Mouse (Mus musculus) frontal cortex, postnatal 25 days (tissue): ENCODE data around the gene Sprr2h.

Experiments used
- DNase-seq, 2 experiments: peaks; one replicate each; pipeline ENCODE4 v3.0.0; 2022; ENCODE audit warnings: low spot score in 2 of 2

Gene Sprr2h

DNA sequence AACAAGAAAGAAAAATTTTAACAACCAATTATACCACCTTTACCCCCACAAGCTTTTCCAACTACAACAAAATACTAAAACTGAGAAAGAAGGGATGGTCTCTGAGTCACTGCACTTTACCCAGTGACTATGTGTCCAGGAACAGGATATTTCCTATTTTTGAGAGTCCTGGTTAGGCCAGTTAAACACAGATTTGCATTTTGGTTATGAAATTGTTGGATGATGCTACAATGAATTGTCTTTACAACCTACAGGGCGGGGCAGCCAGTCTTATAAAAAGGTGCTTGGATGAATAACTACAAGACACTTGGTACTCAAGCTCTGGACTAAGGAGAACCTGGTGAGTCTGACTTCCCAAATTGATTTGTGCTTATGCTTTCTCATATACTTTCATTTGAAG is at the start of gene Sprr2h:
TSS of gene Sprr2h (plus strand) at position 301 of the 400 bp plus-strand sequence.
- DNase-seq, result no peak

DNA sequence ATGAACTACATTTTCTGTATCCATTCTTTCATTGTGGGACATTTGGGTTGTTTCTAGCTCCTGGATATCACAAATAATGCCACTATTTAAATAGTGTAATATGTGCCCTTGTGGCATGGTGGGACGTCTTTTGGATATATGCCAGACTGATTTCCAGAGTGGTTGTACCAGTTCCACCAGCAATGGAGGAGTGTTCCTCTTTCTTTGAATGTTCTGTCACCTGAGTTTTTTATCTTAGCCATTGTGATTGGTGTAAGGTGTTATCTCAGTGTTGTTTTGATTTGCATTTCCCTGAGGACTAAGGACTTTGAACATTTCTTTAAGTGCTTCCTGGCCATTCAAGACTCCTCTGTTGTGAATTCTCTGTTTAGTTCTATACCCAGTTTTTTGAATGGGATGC is 49.2 kb upstream of the Sprr2h start:
- DNase-seq, result no peak

DNA sequence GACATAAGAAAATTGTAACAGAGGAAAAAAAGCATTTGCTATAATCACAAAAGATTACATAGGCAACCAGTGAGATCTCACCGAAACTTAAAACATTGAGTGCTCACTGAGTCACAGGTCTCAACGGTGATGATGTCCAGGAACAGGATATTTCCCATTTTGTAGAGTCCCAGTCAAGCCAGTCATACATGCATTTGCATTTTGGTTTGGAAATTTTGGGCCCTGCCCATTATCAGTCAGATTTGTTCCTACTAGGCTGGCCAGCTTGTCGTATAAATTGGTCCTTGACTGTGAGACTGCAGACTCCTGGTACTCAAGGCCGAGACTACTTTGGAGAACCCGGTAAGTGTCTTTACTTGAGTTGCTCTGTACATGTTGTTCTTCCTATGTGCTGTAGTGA is 46.6 kb upstream of the Sprr2h start, which contains the start of gene Sprr2d:
TSS of gene Sprr2d (plus strand) at position 301 of the 400 bp plus-strand sequence.
- DNase-seq, result no peak

DNA sequence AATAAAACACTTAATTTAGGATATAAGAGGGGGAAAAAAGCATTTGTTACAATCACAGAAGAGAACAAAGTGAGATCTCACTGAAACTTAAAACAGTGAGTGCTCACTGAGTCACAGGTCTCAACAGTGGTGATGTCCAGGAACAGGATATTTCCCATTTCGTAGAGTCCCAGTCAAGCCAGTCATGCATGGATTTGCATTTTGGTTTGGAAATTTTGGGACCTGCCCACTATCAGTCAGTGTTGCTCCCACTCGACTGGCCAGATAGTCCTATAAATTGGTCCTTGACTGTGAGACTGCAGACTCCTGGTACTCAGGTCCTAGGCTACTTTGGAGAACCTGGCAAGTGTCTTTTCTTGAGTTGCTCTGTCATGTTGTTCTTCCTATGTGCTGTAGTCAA is 33.6 kb upstream of the Sprr2h start, which contains the start of gene Sprr2e:
TSS of gene Sprr2e (plus strand) at position 301 of the 400 bp plus-strand sequence.
- DNase-seq, result no peak

GRCm38 (mm10) chr3:92361619-92362018 is 23.9 kb upstream of the Sprr2h start:
- no peak for DNase-seq

DNA sequence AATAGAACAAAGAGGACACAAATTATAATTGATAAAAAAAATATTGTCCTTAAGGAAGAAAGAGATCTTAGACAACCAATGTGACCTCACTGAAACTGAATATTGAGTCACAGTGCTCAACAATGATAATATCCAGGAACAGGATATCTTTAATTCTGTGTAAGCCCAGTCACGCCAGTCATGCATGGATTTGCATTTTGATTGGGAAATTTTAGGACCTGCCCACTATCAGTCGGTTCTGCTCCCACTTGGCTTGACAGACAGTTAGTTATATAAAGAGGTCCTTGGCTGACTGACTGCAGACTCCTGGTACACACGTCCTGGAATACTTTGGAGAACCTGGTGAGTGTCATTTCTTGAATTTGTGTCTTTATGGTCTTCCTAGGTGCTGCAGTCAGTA is 20.6 kb upstream of the Sprr2h start, which contains the start of gene Sprr2f:
TSS of gene Sprr2f (plus strand) at position 301 of the 400 bp plus-strand sequence.
- no peak for DNase-seq

GRCm38 (mm10) chr3:92373613-92374012 is 11.9 kb upstream of the Sprr2h start:
- DNase-seq, result no peak

DNA sequence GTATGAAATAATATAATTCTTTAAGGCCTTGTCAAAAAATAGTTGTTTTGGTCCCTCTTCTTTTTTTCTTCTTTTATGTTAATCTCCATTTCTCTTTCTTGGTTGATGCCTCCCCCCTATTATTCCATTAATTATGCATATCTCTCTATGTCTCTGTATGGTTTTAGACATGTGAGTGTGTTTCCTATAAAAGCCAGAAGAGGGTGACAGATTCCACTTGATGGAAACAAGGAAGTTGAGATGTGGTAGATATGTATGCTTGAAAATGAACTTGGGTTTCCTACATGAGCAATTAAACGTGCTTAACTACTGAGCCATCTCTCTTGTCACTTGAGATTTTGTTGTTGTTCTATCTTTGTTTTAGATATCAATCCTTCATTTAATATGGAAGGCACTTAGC is 8.8 kb downstream of the Sprr2h start:
- no peak for DNase-seq

- DNase-seq, result no peak
Measured at GRCm38 (mm10) chr3:92407691-92408090, 22.2 kb downstream of the Sprr2h start, which contains the start of gene Sprr2i. Gene Sprr2i, plus strand, starts transcription at chr3:92407991.

GRCm38 (mm10) chr3:92417782-92418181 is 32.3 kb downstream of the Sprr2h start, which contains the start of gene Sprr2j-ps:
Gene Sprr2j-ps, plus strand, starts transcription at chr3:92418082.
- DNase-seq, result no peak

DNA sequence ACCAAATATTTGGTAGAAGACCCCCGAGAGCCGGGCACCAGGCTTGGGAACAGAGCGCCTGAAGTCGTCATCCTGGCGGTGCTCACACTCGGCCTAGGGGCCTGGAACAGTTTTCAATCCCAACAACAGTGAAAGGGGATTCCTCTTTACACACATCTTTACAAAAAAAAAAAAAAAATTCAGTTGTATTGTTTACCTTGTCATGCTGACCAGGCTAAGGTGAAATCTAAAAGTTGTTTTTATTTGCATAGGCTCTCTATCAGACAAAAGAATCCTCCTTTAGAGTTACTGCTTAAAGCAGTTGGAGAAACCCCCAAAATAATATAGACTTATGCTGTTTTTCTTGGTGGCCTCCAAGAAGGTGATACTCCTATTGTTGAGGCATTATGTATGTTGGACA is 43.8 kb downstream of the Sprr2h start, which contains the start of gene Gm9774:
TSS of gene Gm9774 (minus strand) at position 101 of the 400 bp plus-strand sequence.
- DNase-seq, result no peak

GRCm38 (mm10) chr3:92432282-92432681 is 46.8 kb downstream of the Sprr2h start, which contains the start of gene Sprr2k:
Gene Sprr2k, plus strand, starts transcription at chr3:92432582.
- DNase-seq, result no peak
